Mouse (Mus musculus) spleen, adult 18-20 months (tissue): Measurements from ENCODE around the gene Dysf.

Experiments used
- DNase-seq, 2 experiments: peaks; one replicate each; pipeline ENCODE4 v3.0.0; 2022; ENCODE audit warnings: mixed read lengths in 2 of 2

The Dysf gene

DNA sequence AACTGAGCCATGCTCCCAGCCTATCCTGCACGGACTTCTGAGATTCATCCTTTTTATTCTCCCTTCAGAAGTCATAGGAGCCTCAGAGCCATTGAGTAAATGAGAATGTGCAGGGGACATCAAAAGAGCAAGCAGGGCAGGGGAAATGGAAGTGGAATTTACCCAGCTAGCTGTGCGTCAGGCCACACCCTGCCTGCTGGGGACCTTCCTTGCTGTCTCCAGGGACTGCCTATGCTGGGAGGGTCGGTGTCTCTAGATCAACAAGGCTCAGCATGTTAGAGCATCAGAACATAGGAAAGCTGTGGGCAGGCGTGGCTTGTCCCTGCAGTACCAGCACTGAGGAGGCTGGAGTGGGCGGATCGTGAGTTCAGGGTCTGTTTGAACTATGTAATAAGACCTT, 42.6 kb downstream of the Dysf start:
- DNase-seq = no peak

DNA sequence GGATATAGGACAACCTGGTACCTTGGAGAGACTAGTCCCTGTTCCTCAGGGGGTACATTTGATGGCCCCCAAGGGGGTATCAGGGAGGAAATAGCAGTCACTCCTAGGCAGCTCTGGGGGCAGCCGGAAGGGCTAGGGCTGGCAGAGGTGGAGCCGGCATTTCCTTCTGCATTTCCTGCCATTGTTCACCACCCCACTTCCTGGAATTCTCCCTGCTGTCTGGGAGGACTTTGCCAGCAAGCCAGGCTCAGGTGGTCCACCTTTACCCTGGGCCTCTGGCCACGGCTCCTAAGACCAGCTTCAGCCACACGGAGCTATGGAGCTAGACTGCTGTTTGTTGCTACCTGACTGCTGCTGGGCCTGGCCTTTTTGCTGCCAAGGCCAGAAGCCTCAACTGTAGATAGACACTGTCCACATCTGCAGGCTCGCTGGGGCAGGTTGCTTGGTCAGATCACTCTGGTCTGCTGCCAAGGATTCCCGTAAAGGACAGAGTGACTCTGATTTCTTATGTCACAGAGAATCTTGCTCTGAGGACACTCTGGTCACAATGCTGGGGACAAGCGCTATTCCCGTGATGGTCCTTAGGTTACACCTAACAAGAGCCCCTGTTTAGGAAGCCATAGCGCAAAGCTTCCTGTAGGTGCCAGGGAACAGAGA, 45.6 kb downstream of the Dysf start:
- DNase-seq = no peak

DNA sequence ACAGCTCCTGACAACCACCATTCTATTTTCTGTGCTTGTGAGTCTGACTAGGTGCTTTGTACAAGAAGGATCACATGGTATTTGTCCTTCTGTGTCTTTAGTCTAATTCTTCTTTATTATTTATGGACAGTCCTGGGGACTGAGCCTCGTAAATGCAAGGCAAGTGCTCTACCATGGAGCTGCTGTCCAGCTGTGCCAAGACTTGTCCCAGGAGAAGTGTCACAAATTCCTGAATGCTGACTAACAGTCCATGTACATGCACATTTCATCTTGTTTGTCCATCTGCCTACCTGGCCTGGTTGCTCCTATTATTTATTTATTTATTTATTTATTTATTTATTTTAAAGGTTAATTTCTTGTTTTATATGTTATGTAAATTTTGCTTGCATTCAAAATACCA, 47.2 kb downstream of the Dysf start:
- no peak for DNase-seq

DNA sequence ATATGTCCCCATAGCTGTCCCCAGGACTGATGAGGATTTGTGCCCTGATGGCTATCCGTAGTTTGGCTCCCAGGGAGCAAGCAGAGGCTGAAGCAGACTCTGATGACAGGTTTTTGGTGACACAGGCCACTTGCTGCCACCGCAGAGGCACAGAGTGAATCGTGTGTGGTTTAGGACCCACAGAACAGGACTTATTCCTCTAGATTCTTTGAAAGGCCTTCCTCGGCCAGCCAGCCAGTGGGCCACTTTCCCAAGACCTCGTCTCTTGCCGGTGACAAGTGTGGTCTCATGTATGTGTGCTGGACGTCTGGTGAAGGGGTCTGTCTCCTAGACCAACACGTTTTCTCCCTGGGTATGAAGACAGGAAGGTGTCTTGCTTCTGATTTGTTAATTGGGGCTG, 48.8 kb downstream of the Dysf start:
- DNase-seq = no peak

DNA sequence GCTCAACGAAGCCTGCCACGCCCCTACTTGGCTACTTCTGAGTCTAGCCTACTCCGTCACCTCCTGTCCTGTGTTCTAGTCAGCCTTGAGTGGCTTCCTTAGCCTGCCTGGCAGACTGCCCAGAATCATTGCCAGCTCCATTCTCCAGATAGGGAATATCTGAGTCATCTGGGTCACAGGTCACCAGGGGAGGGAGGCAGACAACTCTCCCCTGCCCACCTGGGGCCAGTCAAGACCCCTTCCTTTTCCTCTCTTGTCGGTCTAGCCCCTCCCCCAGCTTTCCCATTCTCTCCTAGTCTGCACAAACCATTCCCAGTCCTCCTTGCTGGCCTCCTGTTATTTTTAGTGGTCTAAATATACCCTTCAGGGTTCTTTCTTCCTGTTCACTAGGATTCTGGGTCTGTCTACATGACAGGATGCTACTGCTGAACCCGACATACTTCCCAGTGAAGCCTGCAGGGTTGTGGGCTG, 50.3 kb downstream of the Dysf start:
- DNase-seq = no peak

DNA sequence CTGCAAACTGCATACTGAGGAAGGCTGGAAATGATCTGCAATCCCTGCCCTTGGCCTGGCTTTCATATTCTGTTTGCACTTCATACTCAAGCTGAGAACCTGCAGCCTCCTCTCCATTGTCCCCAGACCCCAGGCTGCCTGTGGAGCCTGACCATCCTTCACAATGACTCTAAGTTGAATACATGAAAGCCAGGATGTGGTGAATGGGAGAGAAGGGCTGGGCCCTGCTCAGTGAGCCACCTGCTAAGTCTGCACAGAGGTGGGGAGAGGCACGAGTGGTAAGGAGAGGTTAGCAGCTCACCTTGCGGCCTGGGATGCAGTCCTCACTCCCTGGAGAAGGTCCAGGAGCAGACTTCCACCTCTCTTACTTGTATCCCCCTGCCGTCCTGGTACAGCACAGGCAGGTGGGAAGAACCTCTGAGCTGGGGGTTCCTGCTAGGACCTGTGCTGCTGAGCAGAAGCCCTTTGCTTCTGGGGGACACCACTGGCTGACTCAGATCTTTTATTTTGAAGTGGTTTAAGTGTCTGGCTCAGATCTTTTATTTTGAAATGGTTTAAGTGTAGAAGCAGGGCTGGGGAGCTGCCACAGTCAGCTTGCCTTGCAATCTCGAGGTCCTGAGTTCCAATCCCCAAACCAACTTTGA, 51.5 kb downstream of the Dysf start:
- no peak for DNase-seq

DNA sequence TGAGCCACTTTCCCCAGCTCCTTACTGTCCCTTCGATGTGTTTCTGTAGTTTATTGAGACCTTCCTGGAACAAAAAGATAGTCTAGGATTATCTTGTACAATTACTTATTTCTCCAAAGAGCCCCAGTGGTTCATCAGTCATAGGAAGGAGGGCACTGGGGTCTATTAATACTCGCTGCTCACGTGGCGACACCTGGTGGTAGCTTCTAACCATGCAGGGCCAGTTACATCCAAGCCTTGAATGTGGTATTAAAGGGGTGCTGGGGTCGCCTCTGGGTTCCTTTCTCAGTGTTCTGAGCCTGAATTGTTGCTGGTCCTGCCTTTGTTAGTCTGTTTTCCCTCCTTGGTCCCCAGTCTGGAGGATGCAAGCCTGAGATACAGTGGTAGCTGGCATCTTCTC, 52.9 kb downstream of the Dysf start:
- DNase-seq = peak in 1 of 2 experiments; percentile 61

DNA sequence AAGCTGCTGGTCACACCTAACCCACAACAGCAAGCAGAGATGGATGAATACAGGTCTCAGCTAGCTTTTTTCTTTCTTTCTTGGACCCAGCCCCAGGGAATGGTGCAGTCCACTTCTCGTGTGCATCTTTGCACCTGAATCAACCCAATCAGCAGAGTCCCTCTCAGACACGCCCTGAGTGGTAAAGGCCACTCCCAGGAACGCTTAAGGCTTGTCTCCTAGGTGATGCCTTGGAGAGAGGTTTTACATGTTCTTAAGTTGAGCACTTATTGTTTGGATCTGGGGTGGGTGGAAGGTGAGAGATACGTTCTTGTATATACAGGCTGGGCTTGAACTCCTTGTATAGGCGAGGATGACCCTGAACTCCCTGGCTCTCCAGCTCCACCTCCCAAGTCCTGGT, 54.2 kb downstream of the Dysf start:
- DNase-seq = no peak

DNA sequence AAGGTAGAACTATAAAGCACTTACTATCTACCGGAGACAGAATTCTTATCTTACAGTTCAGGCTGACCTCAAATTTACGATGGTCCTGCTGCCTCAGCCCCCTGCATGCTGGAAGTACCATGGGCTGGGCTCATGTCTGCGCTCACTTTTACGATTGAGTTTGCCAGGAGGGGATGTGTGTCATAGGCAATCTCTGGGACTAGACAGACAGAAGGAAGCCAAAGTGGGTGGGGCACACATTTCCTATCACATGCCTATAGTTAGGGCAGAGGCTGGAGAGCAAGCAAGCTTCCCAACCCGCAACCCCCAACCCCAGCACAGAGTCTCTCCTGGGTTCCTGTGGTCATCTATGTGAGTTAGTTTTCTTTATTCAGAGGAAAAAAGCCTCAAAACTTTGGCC, 59.8 kb downstream of the Dysf start:
- DNase-seq = no peak

DNA sequence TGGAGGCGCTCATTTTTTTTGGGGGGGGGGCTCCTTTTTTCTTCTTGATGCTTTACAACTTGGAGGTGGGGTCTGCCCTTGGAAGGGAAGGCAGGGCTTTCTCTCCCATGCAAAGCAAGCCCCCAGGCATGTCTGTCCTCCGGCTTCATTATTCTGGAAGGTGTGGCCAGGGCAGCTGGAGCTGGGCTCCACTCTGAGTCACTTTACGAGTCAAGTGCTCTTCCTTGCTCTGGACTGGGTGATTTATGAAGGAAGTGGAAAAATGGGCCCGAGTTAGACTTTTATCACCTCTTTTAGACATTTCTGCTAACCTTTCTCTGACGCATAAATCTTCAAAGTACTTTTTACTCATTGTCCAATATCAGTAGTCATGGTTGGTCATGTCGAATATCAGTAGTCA, 61.9 kb downstream of the Dysf start:
- DNase-seq = no peak

DNA sequence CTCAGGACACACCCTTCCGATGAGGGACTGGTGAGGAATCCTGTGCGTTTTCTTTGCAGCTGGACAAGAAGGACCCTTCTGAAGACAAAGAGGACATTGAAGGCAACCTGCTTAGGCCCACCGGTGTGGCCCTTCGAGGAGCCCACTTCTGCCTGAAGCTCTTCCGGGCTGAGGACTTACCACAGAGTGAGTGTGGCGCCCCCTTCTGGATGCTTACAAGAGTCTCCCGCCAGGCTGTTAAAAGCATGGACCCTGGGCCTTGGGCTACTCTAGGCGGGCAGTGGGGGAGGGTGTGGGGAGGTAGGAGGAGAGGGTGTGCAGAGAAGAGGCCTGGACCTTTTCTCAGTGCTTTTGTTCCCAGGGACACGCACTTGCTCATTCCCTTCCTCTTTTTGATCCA, 64.2 kb downstream of the Dysf start:
- DNase-seq = no peak

DNA sequence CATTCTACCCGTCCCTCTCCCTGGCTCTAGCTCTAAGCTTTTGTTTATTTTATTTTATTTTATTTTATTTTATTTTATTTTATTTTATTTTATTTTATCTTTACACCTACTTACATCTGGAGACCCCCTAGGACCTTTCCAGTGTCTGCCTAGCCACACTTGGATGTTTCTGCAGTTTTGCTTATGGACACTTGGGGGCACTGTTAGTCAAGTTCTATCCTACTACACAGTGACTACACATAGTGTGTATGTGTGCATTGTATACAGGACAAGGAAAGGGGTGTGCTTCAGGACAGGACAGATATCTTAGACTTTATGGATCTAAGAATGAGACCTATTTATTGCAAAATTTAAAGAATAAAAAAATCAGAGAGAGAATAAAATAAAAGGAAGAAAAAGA, 69.8 kb downstream of the Dysf start:
- DNase-seq = no peak

DNA sequence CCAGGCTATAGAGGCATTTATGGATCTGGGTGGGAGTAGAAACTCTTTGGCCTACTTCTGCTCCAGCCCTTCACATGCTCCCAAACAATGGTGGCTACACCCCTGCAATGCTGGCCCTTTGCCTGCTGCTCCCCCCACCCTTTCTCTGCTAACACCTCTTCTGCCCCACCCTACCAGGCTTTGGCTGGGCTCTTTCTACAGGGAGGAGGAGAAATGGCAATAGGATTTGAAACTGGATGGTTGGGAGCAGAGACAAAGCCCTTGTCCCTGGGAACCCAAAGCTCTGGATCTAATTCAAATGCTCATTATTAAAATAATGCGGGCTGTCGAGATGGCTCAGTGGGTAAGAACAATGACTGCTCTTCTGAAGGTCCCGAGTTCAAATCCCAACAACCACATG, 72.2 kb downstream of the Dysf start:
- DNase-seq = no peak

DNA sequence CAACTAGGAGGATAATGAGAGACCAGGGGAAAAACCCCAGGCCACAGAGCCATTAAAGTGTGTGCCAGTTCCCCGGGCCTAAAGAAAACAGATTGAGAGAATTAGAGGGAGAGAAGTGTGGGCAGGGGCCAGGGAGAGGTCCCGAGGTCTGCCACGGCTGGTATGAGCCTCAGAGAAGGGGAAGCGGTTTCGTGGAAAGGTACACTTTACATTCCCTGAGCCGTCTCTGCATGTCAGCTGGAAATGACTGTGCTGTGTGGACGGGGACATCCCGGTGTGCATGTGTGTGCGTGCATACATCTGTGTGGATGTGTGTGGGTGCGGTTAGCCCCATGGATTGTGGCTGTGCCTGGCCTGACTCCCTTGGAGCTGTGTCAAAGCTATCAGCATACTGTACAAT, 76.4 kb downstream of the Dysf start:
- DNase-seq = no peak

DNA sequence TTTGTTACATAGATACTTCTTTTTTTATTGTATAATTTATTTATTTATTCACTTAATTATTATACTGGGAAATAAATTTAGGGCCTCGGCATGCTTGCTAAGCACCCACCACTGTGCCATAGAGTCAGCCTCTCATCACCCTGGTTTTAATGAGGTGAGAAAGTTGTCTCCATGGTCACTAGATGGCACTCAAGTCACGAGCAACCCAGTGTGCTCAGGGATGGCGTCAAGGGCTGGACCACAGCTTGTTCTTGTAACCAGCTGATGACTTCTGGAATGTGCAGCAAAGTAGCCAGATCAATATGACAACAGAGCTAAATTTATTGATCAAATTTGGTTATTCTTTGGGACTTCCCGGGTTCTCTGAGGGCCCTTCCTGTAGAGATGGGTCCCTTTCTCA, 85.1 kb downstream of the Dysf start:
- no peak for DNase-seq

DNA sequence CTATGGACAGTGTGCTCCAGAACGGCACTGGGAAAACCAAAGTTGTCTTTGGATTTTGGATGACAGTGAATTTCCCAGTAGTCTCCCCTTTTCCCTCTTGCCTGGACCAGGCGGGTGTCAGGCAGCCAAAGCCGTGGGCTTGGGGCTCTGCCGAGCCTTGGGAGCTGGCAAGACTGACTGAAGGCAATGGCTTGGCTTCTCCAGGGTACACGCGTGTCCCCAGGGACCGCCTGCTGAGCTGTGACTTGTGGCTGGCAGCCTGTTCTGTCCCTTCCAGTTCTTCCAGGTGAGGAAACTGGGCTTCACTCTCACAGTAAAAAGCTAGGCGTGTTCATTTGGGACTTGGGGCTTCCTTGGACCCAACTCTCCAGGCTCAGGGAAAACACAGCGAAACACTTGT, 86.1 kb downstream of the Dysf start:
- DNase-seq = no peak

DNA sequence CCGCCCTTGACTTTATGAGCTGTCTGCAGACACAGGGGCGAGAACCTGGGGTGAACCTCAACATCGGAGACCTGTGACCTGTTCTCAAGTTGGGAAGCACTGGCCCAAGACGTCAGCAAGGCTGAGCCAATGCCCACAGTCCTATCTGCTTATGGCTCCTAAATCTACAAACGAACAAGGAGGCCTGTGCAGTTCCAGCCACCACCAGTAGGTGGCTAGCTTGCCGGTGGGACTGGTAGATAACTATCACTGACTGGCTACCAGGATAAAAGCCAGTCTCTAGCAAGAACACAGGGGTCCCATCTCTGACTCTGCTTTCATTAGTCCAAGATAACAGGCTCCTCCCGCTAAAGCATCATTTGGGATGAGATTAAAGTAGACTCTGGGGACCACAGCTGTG, 86.6 kb downstream of the Dysf start:
- DNase-seq = peak; percentile 15 to 69

DNA sequence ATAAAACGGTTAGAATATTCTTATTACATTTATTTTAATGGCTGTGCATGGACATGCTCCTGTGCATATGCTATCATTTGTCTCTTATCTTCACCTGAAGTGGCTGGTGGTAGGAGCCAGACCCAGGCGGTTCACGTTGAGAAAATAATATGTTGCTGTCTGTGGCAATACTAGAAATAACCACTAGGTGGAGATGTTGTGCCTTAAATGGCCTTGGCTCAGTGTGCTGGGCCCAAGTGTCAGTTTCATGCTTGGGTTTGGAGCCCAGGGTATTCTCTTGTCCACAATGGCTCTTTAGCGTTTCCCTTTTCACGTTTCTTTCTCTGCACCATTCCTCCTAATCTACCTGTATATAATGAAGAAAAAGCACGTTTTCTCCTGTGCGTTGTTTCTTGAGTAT, 87.5 kb downstream of the Dysf start:
- peak in 1 of 2 experiments; percentile 5 for DNase-seq

DNA sequence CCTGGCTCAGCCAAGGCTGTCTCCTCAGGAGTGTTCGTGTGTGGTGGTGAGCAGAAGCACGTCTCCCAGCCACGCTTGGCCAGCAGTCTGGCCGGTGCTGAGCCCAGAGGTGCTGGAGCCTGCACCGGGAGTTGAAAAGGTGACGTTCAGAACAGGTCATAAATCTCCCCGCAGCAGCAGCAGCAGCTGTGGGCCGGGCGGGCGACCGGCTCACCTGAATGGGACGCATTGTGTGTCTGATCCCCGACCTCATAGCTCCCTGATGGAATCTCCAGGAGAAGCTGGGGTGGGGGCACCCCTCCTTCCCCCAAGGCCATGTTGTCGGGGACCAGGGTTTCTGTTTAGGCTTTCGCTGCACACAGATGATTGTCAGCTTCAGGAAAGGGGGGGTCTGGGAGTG, 93.6 kb downstream of the Dysf start:
- DNase-seq = no peak

DNA sequence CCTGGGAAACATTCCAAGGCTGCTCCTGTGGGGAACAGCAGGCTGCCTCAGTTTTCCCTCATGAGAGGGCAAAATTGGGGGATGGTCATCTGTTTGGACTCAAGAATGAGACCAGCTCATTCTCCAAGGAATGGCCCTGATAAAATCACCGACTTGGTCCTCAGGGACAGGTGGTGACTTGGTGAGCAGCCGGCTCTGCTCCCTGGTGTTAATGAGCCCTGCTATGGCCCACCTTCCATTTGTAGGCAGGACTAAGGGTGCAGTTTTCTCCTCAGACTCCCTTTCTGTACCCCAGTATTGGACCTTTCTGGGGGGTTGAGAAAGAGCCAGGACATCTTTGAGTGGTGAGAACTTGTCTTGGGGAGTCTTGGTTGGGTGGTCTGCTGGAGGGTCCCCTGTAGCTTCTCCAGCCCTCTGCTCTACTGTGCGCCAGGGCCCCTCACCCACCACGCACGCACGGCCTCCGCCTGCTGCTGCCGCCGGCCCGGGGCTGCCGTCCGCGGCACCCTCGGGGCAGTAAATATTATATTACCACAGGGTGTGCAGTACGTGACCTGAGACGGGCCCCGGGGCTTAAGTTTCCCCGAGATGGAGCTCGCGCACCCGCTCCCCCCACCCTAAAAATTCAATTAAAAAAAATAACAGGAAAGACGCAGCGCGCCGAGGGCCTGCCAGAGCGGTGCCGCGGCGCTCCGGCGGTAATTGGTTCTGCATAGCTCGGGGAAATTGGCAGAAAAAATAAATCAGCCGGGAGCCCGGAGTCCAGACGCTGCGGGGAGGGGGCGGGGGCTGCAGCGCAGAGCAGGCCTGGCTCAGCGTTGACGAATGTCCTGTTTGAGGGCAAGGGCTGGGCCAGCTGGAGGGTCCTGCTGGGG, 97.0 kb downstream of the Dysf start:
- DNase-seq = no peak

DNA sequence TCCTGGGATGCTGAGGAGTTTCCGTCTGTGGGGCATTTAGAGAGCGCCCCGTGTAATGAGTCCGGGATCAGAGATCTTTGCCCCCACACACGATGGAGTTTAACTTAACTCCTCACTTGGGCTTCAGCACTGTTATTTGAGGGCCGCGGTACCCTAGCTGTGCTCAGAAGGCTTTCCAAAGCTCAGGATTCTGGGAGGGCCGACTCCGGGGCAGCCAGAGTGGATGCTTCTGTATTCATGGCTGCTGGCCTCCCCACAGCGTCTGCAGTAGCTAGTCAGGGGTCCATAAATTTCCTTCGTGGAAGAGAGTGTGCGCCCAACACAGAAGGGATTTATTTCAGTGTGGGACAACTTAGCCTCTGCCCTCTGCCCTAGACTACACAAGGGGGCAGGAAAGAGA, 97.7 kb downstream of the Dysf start:
- no peak for DNase-seq

DNA sequence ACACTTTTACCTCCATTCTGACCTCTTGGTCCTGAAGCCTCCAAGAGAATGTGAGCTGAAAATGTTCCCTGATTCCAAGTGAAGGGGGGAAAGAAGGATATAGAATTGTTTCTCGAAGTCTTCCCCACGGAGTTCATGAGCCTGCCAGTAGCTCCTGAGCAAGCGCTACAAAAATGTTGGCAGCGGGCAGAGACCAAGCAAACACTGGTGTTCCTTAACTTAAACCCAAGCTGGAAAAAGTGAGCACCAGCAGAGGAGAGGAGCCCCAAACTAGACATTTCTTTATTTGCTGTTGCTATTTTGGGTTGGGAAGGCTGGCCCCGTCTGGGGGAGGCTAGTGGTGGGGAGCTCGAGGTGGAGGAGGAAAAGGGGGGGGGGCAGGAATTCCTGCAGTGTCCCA, 102.0 kb downstream of the Dysf start:
- DNase-seq = no peak

DNA sequence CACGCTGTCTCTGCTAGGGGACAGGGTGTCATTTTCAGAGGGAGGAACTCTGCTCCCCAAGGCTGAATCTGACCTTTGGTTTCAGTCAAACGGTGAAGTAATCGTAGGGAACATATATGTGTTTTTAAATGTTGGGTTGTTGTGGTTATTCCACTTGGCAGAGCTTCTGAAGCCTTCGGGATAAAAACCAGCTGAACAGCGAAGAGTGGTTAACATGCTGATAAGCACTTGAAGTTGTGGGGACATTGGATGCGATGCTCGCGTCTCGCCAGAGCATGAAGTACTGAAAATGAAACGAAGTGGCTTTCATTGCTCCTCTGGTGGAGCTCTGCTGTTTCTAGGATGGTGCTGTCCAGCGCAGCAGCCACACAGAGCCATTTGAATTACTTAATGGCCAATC, 102.7 kb downstream of the Dysf start:
- no peak for DNase-seq
